Mouse (Mus musculus) common myeloid progenitor, adult 5-6 weeks (primary cell): ENCODE results near the gene Soga1. TPM values are rescaled to one million over a fixed set of nuclear protein-coding genes. Genes with fewer than 3 reads are reported as not detected.
A peak's percentile ranks its signal among the peaks of the same experiment; 100 is the strongest.

ENCODE experiments used
- ATAC-seq: replicated peaks from 2 replicates; pipeline ENCODE4 v1.8.0; 2016; ENCODE audit warnings: low read depth, mild to moderate bottlenecking, moderate TSS enrichment, inconsistent platforms; ENCODE audit not compliant: poor library complexity, severe bottlenecking
- total RNA-seq: library from RNA; stranded (forward); fragments of 200-1000, 187-1606 nt; gene quantifications from 2 replicates; pipeline ENCODE4 v1.2.3, GENCODE M21; 2017

Gene Soga1
- total RNA-seq, 1 experiment from 2014 or later = 7.0 TPM

DNA sequence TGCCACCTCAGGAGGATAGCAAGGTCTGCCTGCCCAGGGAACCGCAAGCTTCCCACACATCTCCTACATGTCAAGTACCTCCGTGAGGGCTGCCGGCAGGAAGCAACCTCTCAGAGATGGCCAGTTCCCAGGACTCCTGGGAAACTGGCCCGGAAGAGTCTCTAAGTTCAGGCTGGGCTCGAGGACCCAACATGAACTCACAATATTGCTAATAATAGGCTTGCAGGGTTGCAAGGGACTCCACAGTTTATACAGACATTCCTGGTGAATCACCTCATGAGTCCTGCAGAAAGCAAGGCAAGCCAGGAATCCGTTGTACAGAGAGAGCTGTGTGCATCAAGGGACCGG lies 13.2 kb downstream of the Soga1 start:
- ATAC-seq = no peak

DNA sequence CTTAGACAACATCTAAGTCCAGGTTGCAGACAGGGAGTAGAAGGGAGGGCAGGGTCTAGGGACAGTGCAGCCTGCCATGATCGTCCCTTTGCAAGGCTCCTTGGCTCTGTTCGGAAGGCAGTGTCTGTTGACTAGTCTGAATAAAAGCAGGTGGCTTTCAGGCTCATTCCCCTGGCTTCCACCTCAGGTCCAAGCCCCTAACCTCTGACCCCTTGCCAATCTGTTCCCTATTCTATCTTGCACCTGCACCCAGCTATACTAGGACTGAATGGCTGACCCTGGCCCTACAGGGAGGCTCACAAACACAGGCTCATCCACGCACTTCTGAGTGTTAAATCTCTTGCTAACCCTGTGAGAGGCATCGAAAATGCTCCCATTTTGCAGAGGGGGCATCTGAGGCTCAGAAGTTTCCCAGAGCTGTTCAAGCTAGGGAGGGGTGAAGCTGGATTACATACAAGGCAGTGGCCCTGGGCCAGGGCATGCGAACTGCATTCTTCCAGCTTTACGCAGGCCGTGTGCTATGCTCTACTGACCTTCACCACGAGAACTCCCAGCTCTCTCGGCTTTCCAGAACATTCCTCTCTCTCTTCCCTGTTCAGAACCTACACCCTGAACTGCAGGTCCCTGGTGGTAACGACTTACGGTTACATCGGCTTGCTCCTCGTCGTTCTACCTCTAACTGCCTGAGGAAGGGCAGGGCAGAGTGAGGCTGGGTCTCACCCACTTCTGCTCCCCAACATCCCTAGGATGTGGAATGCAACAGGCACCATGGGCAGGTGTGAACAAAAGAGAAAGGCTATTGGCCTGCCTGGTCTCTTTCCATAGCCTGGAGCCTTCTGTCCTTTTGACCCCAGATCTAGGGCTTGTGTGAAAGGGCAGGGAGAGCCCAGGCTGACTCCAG lies 13.8 kb downstream of the Soga1 start:
- ATAC-seq = no peak

DNA sequence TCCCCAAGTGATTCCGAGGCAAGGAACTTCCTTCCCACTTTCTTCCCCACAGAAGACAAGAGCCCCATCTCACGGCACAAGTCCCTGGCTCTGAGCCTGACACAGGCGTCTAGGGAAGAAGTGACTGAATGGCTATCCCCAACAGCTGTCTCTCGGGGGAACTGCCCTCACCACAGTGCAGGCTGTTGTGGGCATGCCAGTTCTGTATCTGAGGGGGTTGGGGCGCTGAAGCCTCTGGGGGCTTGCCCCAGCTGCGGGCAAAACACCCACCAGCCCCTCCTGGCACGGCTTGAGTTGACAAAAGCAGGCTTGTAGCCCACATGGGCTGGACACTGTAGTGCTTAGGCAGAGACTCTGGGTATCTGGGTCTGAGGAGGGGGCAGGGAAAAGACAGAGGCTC lies 14.9 kb downstream of the Soga1 start:
- ATAC-seq = peak; percentile 55

DNA sequence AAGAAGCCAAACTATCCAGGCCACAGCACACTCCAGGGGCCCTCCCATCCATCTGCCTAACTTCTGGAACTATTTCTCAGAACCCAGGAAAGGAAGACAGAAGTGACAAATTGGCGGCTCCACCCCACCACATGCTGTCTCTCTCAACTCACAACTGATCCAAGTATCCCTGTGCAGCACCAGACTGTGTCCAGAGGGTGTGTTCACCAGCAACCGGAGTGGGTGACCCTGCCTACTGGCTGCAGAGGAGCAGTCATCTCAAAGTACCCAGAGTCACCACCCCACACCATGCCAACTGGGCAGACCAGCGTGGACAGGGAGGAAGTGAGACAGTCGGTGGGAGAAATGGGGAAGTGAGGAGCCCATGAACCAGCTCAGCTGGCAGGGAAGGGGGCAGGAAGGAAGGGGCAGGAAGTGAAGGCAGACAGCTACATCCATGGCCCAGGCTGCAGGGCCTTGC lies 15.8 kb downstream of the Soga1 start:
- peak; percentile 95 for ATAC-seq

DNA sequence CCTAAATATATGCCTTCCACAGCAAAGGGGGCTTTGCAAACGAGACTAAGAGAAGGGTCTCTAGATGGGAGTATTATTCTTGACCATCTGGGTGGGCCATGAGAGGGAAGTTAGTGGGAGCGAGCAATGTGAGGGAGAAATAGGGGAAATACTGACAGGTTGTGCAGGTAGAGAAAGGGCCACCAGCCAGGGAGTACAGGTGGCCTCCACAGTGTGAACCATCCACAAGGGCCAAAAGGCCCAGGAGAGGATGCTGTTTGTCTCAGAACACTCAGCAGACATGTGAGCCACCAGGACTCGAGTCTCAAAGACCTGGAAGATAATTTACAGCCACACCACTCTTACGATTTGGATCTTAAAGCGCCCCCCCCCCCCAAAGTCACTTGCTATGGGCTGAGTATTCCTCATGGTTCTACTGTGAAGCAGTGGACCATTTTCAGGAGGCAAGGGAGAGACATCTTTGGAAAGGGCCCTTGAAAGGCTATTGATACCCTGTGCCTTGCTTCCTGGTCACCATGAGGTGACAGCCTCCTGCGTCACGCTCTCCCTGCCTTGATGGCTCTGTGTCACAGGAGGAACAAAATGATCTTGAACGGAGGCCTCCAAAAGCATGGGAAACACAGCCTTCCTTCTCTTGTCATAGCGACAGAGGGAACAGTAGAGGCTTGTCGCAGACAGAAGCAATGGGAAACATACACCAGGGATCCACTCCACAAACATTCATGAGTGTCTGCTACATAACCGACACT lies 18.3 kb downstream of the Soga1 start:
- ATAC-seq = no peak

DNA sequence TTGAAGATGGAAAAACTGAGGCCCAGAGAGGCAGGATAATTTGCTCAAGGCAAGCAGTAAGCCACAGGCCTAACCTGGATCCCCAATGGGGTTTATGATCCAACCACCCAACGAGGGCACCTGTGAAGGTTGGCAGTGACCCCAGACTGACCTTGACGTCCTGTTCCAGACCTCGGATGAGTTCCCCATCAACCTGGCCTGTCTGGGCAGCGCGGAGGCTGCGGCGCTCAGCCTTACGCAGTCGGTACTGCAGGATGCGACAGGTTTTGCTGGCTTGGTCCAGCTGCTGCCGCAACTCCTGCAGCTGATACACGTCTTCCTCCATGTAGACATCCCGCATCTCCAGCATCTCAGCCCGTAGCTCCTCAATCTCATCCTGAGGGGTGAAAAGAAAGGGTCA lies 19.0 kb downstream of the Soga1 start:
- no peak for ATAC-seq

DNA sequence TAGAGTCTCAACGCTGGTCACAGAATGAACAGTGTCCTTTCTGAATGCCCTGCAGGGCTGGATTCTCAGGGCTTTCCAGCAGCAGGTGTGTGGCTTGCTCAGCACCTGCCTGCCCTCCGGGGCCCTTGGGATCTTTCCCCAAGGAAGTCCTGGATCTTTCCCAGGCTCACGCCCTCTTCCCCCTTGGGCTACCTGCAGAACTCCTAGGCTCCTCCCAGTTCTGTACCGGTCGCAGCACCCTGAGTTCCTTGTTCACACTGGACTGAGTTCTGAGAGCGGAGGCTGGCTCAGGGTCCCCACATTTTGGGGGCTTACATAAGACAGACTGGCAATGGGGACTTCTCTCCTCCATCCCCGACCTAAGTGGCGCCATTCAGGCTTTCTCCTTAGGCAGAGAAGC lies 19.9 kb downstream of the Soga1 start:
- ATAC-seq = no peak

DNA sequence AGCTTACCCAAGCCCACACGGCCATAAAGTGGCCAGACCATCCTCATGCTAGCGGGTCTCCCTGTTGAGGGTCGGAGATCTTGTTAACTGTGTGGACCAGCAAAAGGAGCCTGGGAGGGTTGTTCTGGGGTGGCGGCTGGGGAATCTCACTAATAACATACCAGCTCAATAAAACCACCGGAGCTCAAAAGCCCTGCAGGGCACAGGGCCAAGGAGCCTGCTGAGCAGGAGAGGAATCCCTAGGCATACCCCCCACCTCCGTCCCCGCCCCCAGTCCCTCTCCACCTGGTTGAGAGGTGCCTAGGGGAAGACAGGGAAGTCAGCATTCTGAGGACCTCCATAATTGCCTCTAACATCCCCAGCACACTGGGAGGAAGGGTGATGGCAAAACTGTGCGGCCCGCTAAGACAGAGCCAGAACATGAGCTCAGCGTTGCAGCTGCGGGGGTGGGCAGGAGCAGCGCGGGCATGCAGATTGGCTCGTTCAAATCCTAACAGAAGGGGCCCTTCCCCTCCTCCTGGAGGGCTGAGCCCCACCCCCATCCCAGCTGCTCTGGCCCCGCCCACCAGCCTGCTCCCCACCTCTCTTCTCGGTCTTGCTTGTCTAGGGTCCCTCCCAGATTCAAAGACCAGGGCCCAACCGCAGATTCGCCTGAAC lies 20.6 kb downstream of the Soga1 start:
- no peak for ATAC-seq

DNA sequence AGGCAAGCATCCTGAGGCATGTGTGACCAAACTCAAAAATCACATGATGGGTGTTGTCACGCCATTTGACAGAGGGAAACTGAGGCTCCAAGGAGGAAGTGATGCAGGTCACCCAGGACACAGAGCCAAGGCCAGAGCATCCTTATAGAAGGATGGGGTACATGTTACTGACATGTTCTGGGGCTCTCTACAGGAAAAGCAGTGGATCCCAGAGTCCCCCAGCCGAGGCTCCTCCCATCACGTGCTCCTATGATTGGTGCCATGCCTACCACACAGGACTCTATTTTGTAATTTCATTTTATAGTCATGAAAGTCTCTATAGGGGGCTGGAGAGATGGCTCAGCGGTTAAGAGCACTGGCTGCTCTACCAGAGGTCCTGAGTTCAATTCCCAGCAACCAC lies 21.3 kb downstream of the Soga1 start:
- no peak for ATAC-seq

DNA sequence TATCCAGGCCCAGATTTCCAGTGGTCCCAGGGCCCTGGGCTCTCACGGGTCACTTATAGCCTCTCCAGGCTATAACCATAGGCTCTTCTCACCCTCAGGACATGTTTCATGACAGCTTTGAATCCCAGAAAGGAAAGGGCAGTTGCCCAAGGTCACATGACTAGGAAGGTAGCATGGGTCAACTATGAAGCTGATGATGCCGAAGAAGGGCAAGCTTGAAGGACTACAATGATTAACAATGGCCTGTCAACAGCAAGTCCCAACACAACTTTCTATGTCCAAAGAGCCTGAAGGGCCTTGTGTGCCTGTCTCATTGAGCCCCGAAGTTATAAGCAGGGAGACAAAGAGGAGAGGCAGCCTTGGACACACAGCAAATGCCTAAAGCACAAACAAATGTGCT lies 21.9 kb downstream of the Soga1 start:
- no peak for ATAC-seq

DNA sequence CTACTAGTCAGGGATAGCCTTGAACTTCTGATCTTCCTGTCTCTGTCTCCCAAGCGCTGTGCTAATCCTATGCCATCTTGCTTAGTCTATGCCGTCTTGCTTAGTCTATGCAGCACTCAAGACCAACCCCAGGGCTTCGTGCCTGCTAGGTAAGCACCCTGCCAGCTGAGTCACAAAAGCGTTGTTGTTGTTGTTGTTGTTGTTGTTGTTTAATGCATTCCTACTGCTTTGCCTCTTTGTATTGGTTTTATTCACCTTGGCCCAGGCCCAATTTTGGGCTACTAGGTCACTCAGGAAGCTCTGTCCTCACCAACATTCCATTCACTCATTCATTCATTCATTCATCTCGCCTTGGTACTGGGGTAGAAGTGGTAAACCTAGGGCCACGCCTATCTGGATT lies 23.3 kb downstream of the Soga1 start:
- no peak for ATAC-seq

DNA sequence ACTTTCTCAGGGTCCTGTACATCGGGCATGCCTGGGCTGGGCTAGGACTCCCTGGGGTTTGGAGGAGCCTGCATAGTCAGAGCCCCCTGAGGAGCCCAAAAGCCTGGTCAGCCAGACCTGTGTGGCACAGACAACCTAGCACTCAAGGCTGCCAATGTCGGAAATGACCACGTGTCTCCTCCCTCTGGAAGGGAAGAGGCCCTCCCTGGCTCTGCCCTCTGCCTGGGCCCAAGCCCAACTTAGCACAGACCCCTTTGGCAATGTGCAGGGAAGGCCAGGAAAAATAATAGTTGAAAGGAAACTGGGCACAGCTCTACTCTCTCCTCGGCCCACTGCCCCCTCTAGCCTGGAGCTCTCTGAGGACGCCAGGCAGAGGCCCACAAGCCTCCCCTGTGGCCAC lies 24.2 kb downstream of the Soga1 start:
- no peak for ATAC-seq

DNA sequence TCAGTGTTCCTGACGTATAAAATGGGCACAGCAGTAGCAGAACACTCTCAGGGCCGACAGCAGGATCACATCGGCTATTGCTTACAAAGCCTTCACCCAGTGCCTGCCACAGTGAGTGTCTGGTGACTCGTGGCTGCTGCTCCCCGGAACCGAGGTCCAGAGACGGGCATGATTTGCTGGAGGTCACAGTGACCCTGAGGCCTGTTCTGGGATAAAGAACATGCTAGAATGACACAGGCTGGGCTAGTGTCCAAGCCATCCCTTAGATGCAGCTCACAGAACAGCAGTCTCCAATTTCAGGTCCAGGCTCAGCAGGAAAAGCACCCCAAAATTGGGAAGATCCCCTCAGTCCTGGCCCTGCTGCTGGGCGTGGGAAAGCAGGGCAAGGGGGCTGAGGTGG lies 24.8 kb downstream of the Soga1 start:
- no peak for ATAC-seq

DNA sequence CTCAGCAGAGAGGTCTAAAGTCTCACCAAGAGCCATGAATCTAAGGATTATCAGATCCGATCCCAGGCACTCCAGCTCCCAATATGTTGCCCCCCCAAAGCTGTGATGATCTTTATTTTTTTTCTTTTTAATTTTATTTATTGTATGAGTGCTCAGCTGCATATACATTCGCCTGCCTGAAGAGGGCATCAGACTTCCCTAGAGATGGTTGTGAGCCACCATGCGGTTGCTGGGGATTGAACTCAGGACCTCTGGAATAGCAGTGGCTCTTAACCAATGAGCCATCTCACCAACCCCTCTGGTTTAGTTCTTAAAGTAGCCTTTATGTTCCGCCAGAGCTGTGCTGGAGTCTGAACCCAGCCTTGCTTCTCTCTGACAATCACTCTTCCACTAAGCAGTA lies 25.3 kb downstream of the Soga1 start:
- ATAC-seq = no peak; the same call in 1 of the 2 replicates

DNA sequence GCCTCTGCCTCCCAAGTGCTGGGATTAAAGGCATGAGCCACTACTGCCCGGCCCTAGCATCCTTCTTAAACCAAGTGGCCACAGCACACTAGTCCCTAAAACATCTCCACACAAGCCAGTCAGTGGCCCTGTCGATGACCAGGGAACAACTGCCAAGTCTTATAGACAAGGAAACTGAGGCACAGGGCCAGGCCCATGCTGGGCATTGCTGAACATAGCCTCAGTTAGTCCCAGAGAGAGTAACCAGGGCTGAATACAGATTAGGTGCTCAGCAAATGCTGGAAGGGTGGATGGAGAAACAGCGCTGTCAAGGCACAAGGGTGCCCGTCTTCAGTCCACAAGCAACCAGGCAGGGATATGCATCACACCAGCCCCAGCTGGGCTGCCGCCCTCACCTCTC lies 25.9 kb downstream of the Soga1 start:
- no peak for ATAC-seq

DNA sequence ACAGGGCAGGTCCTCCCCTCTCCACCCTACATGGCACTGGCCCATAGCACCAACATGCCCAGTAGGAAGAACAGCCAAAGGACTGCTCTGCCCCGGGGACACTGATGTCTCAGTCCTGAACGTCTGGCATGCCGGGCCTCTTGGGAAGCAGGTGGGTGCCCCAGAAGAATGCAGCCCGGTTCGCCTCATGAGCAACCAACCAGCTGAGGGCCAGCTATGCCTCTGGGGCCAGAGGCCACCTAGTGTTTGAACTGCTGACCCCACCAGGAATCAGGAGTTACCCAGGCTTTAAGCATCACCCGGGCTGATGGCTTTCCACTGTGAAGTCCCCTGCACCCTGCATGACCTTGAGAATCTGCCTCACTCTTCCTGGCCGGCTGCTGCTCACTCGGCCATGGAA lies 26.6 kb downstream of the Soga1 start:
- ATAC-seq = no peak

DNA sequence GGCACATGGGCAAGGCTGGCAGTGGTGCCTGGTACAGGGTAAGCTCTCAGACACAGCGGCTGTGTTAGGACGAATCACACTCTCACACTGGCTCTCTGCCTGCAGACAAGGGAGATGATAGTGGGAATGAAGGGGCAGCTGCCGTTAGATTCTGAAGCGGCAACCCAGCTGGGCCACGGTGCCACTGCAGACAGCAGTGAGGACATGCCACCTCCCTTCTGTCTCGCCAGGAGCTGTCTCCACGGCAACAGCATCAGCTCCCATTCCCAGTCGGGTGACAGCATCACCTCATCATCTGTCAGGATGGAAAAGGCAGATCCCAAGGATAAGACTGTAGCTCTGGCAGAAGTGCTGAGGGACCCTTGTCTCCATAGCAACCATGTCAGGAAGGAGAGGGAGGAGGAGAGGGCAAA lies 29.2 kb downstream of the Soga1 start:
- ATAC-seq = no peak

DNA sequence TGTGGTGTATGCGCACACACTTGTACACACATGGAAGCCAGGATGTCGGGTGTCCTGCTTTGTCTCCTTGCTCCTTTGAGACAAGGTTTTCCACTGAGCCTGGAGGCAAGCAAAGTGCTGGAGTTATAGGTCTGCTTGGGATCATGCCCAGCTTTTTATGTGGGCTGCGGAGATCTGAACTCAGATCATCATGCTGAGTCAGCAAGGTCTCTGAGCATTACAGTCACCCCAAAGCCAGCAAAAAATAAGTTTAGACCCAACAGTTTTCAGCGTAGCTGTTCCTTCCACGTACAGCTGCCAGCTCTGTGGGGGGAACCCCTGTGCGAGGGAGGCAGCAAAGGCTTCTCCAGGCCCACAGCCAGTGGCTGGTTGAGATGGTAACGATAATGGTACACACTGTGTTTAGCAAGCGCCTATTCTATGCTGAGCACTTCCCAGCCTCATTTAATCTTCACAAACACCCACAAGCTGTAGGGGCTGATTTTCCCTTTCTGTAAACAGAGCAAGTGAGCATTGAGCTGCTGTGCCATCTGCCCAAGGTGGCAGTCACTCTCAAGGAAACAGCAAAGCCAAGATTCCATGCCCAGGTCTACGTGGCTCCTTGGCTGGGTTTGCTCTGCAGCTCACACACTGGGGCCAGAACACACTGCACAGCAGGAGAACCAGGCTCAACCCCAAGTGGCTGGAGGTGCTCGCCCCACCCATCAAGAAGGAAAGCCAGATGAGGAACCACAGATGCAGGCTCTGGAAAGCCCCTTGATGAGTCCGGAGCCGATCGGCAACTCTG lies 30.5 kb downstream of the Soga1 start:
- peak; percentile 56; the same call in 1 of the 2 replicates for ATAC-seq

DNA sequence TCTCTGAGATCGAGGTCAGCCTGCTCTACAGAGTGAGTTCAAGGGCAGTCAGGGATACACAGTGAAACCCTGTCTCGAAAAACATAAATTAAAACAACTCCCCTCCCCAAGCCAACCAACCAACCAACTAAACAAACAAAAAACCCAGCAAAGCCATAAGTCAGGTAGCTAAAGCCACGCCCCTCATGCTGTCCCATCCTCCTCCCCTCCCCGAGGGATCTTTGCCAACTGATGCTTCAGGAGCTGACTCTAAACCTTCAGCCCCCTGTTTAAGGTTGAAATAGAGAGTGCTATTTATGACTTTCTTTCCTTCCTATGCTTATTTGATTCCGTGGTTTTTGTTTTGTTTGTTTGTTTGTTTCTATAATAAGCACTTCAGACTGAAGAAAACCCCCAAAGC lies 32.1 kb downstream of the Soga1 start:
- no peak for ATAC-seq

DNA sequence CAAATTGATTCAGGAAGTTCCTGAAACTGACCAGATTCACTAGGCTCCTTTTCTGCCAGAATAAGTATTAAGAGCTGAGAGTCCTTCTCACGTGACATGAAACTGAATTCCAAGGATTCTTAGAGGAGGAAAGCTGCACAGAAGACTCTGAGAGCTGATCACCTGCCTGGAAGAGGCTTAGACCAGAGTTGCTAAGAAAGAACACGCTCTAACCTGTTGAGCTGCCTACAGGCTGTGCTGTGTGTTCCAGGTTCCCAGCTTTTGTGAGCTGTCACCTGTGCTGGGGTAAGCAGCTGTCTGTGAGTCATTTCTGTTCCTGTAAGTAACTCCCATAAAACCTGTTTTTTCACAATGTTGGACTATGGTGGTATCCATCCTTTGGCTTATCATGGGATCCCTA lies 33.1 kb downstream of the Soga1 start:
- no peak for ATAC-seq
